Mouse (Mus musculus) embryonic facial prominence, embryonic 15.5 days (tissue): Measurements from ENCODE around the gene Cacnb4. TPM values are rescaled to one million over a fixed set of nuclear protein-coding genes. Genes with fewer than 3 reads are reported as not detected.
A peak's percentile ranks its signal among the peaks of the same experiment; 100 is the strongest.

Experiments
- ATAC-seq: fragments of 200-750 bp; cut with Nextera tagmentation; 2 replicates; pipeline ENCODE4 v1.8.0; 2017; ENCODE audit warnings: low read depth, moderate TSS enrichment; ENCODE audit not compliant: insufficient number of reproducible peaks, low FRiP score, low TSS enrichment
- H3K27ac ChIP-seq: fragments of 300-500 bp; sonication (generic); replicated peaks from 2 replicates; pipeline ENCODE4 v1.5.1; 2015; ENCODE audit warnings: mild to moderate bottlenecking, inconsistent platforms
- H3K27me3 ChIP-seq: fragments of 300-500 bp; sonication (generic); 2 replicates; pipeline ENCODE4 v1.6.1; 2015; ENCODE audit warnings: inconsistent platforms
- H3K36me3 ChIP-seq: fragments of 300-500 bp; sonication (generic); 2 replicates; pipeline ENCODE4 v1.6.1; 2015; ENCODE audit warnings: mild to moderate bottlenecking, inconsistent platforms
- H3K4me1 ChIP-seq: fragments of 300-500 bp; sonication (generic); 2 replicates; pipeline ENCODE4 v1.6.1; 2015; ENCODE audit warnings: inconsistent platforms
- H3K4me2 ChIP-seq: fragments of 300-500 bp; sonication (generic); replicated peaks from 2 replicates; pipeline ENCODE4 v1.6.1; 2015; ENCODE audit warnings: mild to moderate bottlenecking, inconsistent platforms
- H3K4me3 ChIP-seq: fragments of 300-500 bp; sonication (generic); replicated peaks from 2 replicates; pipeline ENCODE4 v1.5.1; 2015; ENCODE audit warnings: mild to moderate bottlenecking, inconsistent platforms
- H3K9ac ChIP-seq: fragments of 300-500 bp; sonication (generic); 2 replicates; pipeline ENCODE4 v1.6.1; 2015; ENCODE audit warnings: inconsistent platforms
- H3K9me3 ChIP-seq: fragments of 300-500 bp; sonication (generic); replicated peaks from 2 replicates; pipeline ENCODE4 v1.6.1; 2016; ENCODE audit warnings: inconsistent platforms
- WGBS: fragments of 180-500 bp; shearing (Covaris S2); methylation state at CpG from one replicate; pipeline ENCODE4 v1.1.7; 2015; 5-methylcytosine and 5-hydroxymethylcytosine counted together
- polyA plus RNA-seq: library from polyadenylated mRNA; unstranded; fragments of >200 nt; fragmentation: Nextera tagmentation; extraction: Ambion mirVana; gene quantifications from 2 replicates; pipeline ENCODE4 v1.2.1, GENCODE M21; 2015

Gene Cacnb4
- polyA plus RNA-seq, 1 experiment from 2014 or later = 2.2 TPM

GRCm38 (mm10) chr2:52438437-52438836 is 238.2 kb downstream of the Cacnb4 start:
- no peaks in the 10 kb centered on the region for H3K36me3 ChIP-seq
- no peak overlapping the region for H3K9ac ChIP-seq
- H3K4me1 ChIP-seq = peaks cover 12% of the 10 kb centered on the region; the same call in 1 of the 2 replicates
- H3K27me3 ChIP-seq = no peaks in the 10 kb centered on the region
- no peak for ATAC-seq
- H3K4me2 ChIP-seq = no peak overlapping the region
- H3K9me3 ChIP-seq = no peaks in the 10 kb centered on the region
- H3K27ac ChIP-seq = no peak overlapping the region
- no peak overlapping the region for H3K4me3 ChIP-seq
- WGBS = 79% methylated on average over 4 of the region's 4 CpGs

- Histone ChIP-seq H3K27me3 (no peaks in the 10 kb centered on the region), H3K4me1 (peaks cover 14% of the 10 kb centered on the region; the same call in 1 of the 2 replicates), H3K4me3 (no peak overlapping the region), H3K4me2 (no peak overlapping the region), H3K27ac (no peak overlapping the region), H3K36me3 (no peaks in the 10 kb centered on the region), H3K9me3 (no peaks in the 10 kb centered on the region), H3K9ac (no peak overlapping the region)
- WGBS = 39% methylated on average over 6 of the region's 6 CpGs
- peak; percentile 43; the same call in 1 of the 2 replicates for ATAC-seq
Observed at GRCm38 (mm10) chr2:52438013-52438412, 238.6 kb downstream of the Cacnb4 start.

GRCm38 (mm10) chr2:52435919-52436632 is 240.6 kb downstream of the Cacnb4 start:
- 54% methylated on average over 14 of the region's 14 CpGs for WGBS
- ATAC-seq = no peak
- no peak overlapping the region for H3K27ac ChIP-seq
- H3K9ac ChIP-seq = no peak overlapping the region
- no peak overlapping the region for H3K4me3 ChIP-seq
- peaks cover 8% of the 10 kb centered on the region; the same call in 1 of the 2 replicates for H3K4me1 ChIP-seq
- no peaks in the 10 kb centered on the region for H3K36me3 ChIP-seq
- no peaks in the 10 kb centered on the region for H3K27me3 ChIP-seq
- no peaks in the 10 kb centered on the region for H3K9me3 ChIP-seq
- no peak overlapping the region for H3K4me2 ChIP-seq

- H3K4me2 ChIP-seq = no peak overlapping the region
- H3K27ac ChIP-seq = no peak overlapping the region; the same call in 1 of the 2 replicates
- no peaks in the 10 kb centered on the region for H3K36me3 ChIP-seq
- peaks cover 8% of the 10 kb centered on the region; the same call in 1 of the 2 replicates for H3K4me1 ChIP-seq
- ATAC-seq = no peak; the same call in 1 of the 2 replicates
- no peaks in the 10 kb centered on the region for H3K9me3 ChIP-seq
- no peak overlapping the region for H3K9ac ChIP-seq
- no peaks in the 10 kb centered on the region for H3K27me3 ChIP-seq
- 27% methylated on average over 7 of the region's 7 CpGs for WGBS
- no peak overlapping the region for H3K4me3 ChIP-seq
Observed at GRCm38 (mm10) chr2:52433365-52433764, 243.3 kb downstream of the Cacnb4 start.

- ATAC-seq = no peak
- 72% methylated on average over 3 of the region's 3 CpGs for WGBS
- H3K4me2 ChIP-seq = no peak overlapping the region
Observed at GRCm38 (mm10) chr2:52427383-52427782, 249.2 kb downstream of the Cacnb4 start.

GRCm38 (mm10) chr2:52426041-52426440 is 250.6 kb downstream of the Cacnb4 start:
- Histone ChIP-seq H3K9me3 (no peaks in the 10 kb centered on the region), H3K4me3 (0 out of 2 replicates have a peak overlapping the region, but pooled peaks have one; percentile 97), H3K9ac (no peak overlapping the region), H3K4me1 (peaks cover 22% of the 10 kb centered on the region), H3K36me3 (no peaks in the 10 kb centered on the region), H3K27ac (no peak overlapping the region), H3K4me2 (peak overlapping the region; percentile 64), H3K27me3 (no peaks in the 10 kb centered on the region)
- 48% methylated on average over 3 of the region's 3 CpGs for WGBS
- no peak for ATAC-seq

More at GRCm38 (mm10) chr2:52427383-52427782, 249.2 kb downstream of the Cacnb4 start:
- Histone ChIP-seq H3K9ac (no peak overlapping the region), H3K27me3 (no peaks in the 10 kb centered on the region), H3K27ac (no peak overlapping the region), H3K4me1 (peaks cover 11% of the 10 kb centered on the region; the same call in 1 of the 2 replicates), H3K4me3 (no peak overlapping the region), H3K9me3 (no peaks in the 10 kb centered on the region), H3K36me3 (no peaks in the 10 kb centered on the region)

GRCm38 (mm10) chr2:52425523-52425795 is 251.2 kb downstream of the Cacnb4 start:
- no peak for ATAC-seq
- Histone ChIP-seq H3K4me3 (peak overlapping the region; percentile 97), H3K27me3 (no peaks in the 10 kb centered on the region), H3K9ac (peak overlapping the region; percentile 50), H3K27ac (peak overlapping the region; percentile 92), H3K4me2 (peak overlapping the region; percentile 64), H3K36me3 (no peaks in the 10 kb centered on the region), H3K4me1 (peaks cover 24% of the 10 kb centered on the region), H3K9me3 (no peaks in the 10 kb centered on the region)
- WGBS = 18% methylated on average over 10 of the region's 10 CpGs

- H3K4me2 ChIP-seq = peak within 1 kb of the TSS; percentile 64
- peak; percentile 96 for ATAC-seq
- H3K27me3 ChIP-seq = no peaks in the 10 kb centered on the region
- H3K36me3 ChIP-seq = no peaks in the 10 kb centered on the region
- peak within 1 kb of the TSS; percentile 92 for H3K27ac ChIP-seq
- H3K4me3 ChIP-seq = peak within 1 kb of the TSS; percentile 97
- peaks cover 24% of the 10 kb centered on the region for H3K4me1 ChIP-seq
- no peaks in the 10 kb centered on the region for H3K9me3 ChIP-seq
- under 1% methylated on average over 57 of the region's 57 CpGs for WGBS
- peak within 1 kb of the TSS; percentile 92 for H3K9ac ChIP-seq
Observed at GRCm38 (mm10) chr2:52424747-52425522, 251.7 kb downstream of the Cacnb4 start, which contains the start of gene Arl5a. TSS of gene Arl5a (minus strand) at chr2:52424901.

GRCm38 (mm10) chr2:52424248-52424728 is 252.3 kb downstream of the Cacnb4 start:
- H3K4me1 ChIP-seq = peaks cover 24% of the 10 kb centered on the region
- peak overlapping the region; percentile 92 for H3K9ac ChIP-seq
- ATAC-seq = peak; percentile 73
- H3K27me3 ChIP-seq = no peaks in the 10 kb centered on the region
- no peaks in the 10 kb centered on the region for H3K9me3 ChIP-seq
- under 1% methylated on average over 42 of the region's 42 CpGs for WGBS
- peak overlapping the region; percentile 97 for H3K4me3 ChIP-seq
- peak overlapping the region; percentile 64 for H3K4me2 ChIP-seq
- peak overlapping the region; percentile 92 for H3K27ac ChIP-seq
- H3K36me3 ChIP-seq = no peaks in the 10 kb centered on the region

- H3K9ac ChIP-seq = peak overlapping the region; percentile 92; the same call in 1 of the 2 replicates
- H3K27me3 ChIP-seq = no peaks in the 10 kb centered on the region
- H3K4me1 ChIP-seq = peaks cover 24% of the 10 kb centered on the region
- H3K4me2 ChIP-seq = peak overlapping the region; percentile 64
- H3K27ac ChIP-seq = no peak overlapping the region
- WGBS = 2% methylated on average over 16 of the region's 16 CpGs
- no peaks in the 10 kb centered on the region for H3K36me3 ChIP-seq
- ATAC-seq = no peak
- no peaks in the 10 kb centered on the region for H3K9me3 ChIP-seq
- H3K4me3 ChIP-seq = peak overlapping the region; percentile 97
Observed at GRCm38 (mm10) chr2:52423611-52424247, 252.9 kb downstream of the Cacnb4 start.
